Mouse (Mus musculus): ENCODE results near the gene Gm10491. TPM values are rescaled to one million over a fixed set of nuclear protein-coding genes. Genes with fewer than 3 reads are reported as not detected.
A peak's percentile ranks its signal among the peaks of the same experiment; 100 is the strongest.
"Not testable (repeated sequence)": the region's sequence is repeated elsewhere in the genome, so short reads cannot be mapped to it uniquely, and the experiment has no call there.

Gene Gm10491
- polyA plus RNA-seq, 1 experiment from 2014 or later: not detected

- no peak within 1 kb of the TSS for H3K27ac ChIP-seq
- peak within 1 kb of the TSS; percentile 54 for H3K4me2 ChIP-seq
- H3K9ac ChIP-seq: no peak within 1 kb of the TSS
- no peaks in the 10 kb centered on the region for H3K9me3 ChIP-seq
- peaks cover 61% of the 10 kb centered on the region for H3K27me3 ChIP-seq
- 17% methylated on average over 40 of the region's 40 CpGs for WGBS
- H3K4me3 ChIP-seq: peak within 1 kb of the TSS; percentile 29
- ATAC-seq (ENCODE audit: insufficient number of reproducible peaks, insufficient read depth, low FRiP score, low TSS enrichment, low read depth): no peak
- H3K36me3 ChIP-seq: no peaks in the 10 kb centered on the region
- no peaks in the 10 kb centered on the region; the same call in 1 of the 2 replicates for H3K4me1 ChIP-seq
Observed at GRCm38 (mm10) chrX:7919601-7920383, 12.2 kb upstream of the Gm10491 start, which contains the start of gene Pcsk1n. Pcsk1n (plus strand) TSS chrX:7919822.

- not testable (repeated sequence) for H3K27ac ChIP-seq; H3K4me3 ChIP-seq; H3K9ac ChIP-seq; H3K4me1 ChIP-seq; ATAC-seq (ENCODE audit: insufficient number of reproducible peaks, insufficient read depth, low FRiP score, low TSS enrichment, low read depth); H3K36me3 ChIP-seq; H3K9me3 ChIP-seq; H3K4me2 ChIP-seq
- 70% methylated on average over 6 of the region's 6 CpGs for WGBS
- peaks cover 43% of the 10 kb centered on the region for H3K27me3 ChIP-seq
Observed at GRCm38 (mm10) chrX:7917960-7918359, 10.3 kb upstream of the Gm10491 start.

- not testable (repeated sequence) for H3K9ac ChIP-seq; H3K9me3 ChIP-seq; H3K4me3 ChIP-seq; H3K27ac ChIP-seq; H3K4me1 ChIP-seq; ATAC-seq (ENCODE audit: insufficient number of reproducible peaks, insufficient read depth, low FRiP score, low TSS enrichment, low read depth); H3K4me2 ChIP-seq; H3K36me3 ChIP-seq
- peaks cover 20% of the 10 kb centered on the region for H3K27me3 ChIP-seq
- 28% methylated on average over 3 of the region's 3 CpGs for WGBS
Observed at GRCm38 (mm10) chrX:7915669-7916068, 8.0 kb upstream of the Gm10491 start.

GRCm38 (mm10) chrX:7910473-7910872 lies 2.8 kb upstream of the Gm10491 start:
- Histone ChIP-seq H3K4me2 (no peak overlapping the region), H3K27ac (no peak overlapping the region), H3K27me3 (no peaks in the 10 kb centered on the region), H3K9me3 (no peaks in the 10 kb centered on the region), H3K36me3 (peaks cover 15% of the 10 kb centered on the region), H3K9ac (no peak overlapping the region), H3K4me1 (no peaks in the 10 kb centered on the region), H3K4me3 (no peak overlapping the region)
- no peak for ATAC-seq (ENCODE audit: insufficient number of reproducible peaks, insufficient read depth, low FRiP score, low TSS enrichment, low read depth)
- WGBS: 55% methylated on average over 6 of the region's 6 CpGs

GRCm38 (mm10) chrX:7909242-7909641 lies 1.6 kb upstream of the Gm10491 start, which contains the start of gene Gm10490:
Gm10490 (plus strand) TSS chrX:7909542.
- H3K4me2 ChIP-seq; H3K9ac ChIP-seq; H3K4me1 ChIP-seq; ATAC-seq (ENCODE audit: insufficient number of reproducible peaks, insufficient read depth, low FRiP score, low TSS enrichment, low read depth); H3K27ac ChIP-seq; H3K9me3 ChIP-seq; H3K4me3 ChIP-seq; H3K27me3 ChIP-seq: not testable (repeated sequence)
- peaks cover 15% of the 10 kb centered on the region for H3K36me3 ChIP-seq
- 87% methylated on average over 4 of the region's 4 CpGs for WGBS

GRCm38 (mm10) chrX:7904441-7904840 lies 3.2 kb downstream of the Gm10491 start:
- Histone ChIP-seq H3K27me3 (no peaks in the 10 kb centered on the region), H3K9ac (no peak overlapping the region), H3K4me1 (no peaks in the 10 kb centered on the region), H3K27ac (no peak overlapping the region), H3K9me3 (no peaks in the 10 kb centered on the region), H3K4me2 (no peak overlapping the region), H3K4me3 (no peak overlapping the region), H3K36me3 (peaks cover 21% of the 10 kb centered on the region)
- ATAC-seq (ENCODE audit: insufficient number of reproducible peaks, insufficient read depth, low FRiP score, low TSS enrichment, low read depth): no peak
- 91% methylated on average over 5 of the region's 5 CpGs for WGBS

- peak; percentile 94 for ATAC-seq (ENCODE audit: insufficient number of reproducible peaks, insufficient read depth, low FRiP score, low TSS enrichment, low read depth)
- Histone ChIP-seq H3K4me1 (peaks cover 3% of the 10 kb centered on the region; the same call in 1 of the 2 replicates), H3K9me3 (no peaks in the 10 kb centered on the region), H3K27ac (peak within 1 kb of the TSS; percentile 86), H3K4me3 (peak within 1 kb of the TSS; percentile 57), H3K36me3 (peaks cover 25% of the 10 kb centered on the region), H3K4me2 (peak within 1 kb of the TSS; percentile 61), H3K27me3 (no peaks in the 10 kb centered on the region), H3K9ac (peak within 1 kb of the TSS; percentile 74)
- WGBS: 20% methylated on average over 62 of the region's 62 CpGs
Observed at GRCm38 (mm10) chrX:7898880-7899874, 8.5 kb downstream of the Gm10491 start, which contains the start of the genes Pqbp1 and Timm17b. Pqbp1 (minus strand) TSS chrX:7899269. Timm17b (plus strand) TSS chrX:7899357.

GRCm38 (mm10) chrX:7898211-7898610 lies 9.4 kb downstream of the Gm10491 start:
- H3K27ac ChIP-seq: no peak overlapping the region
- H3K9me3 ChIP-seq: no peaks in the 10 kb centered on the region
- H3K4me2 ChIP-seq: peak overlapping the region; percentile 61

GRCm38 (mm10) chrX:7883841-7884567 lies 23.6 kb downstream of the Gm10491 start, which contains the start of gene Slc35a2:
Slc35a2 (plus strand) TSS chrX:7884028.
- H3K9me3 ChIP-seq: no peaks in the 10 kb centered on the region
- ATAC-seq (ENCODE audit: insufficient number of reproducible peaks, insufficient read depth, low FRiP score, low TSS enrichment, low read depth): peak; percentile 74
- H3K4me3 ChIP-seq: peak within 1 kb of the TSS; percentile 55
- no peaks in the 10 kb centered on the region for H3K36me3 ChIP-seq
- H3K27me3 ChIP-seq: no peaks in the 10 kb centered on the region
- H3K4me2 ChIP-seq: peak within 1 kb of the TSS; percentile 60
- H3K4me1 ChIP-seq: peaks cover 4% of the 10 kb centered on the region; the same call in 1 of the 2 replicates
- peak within 1 kb of the TSS; percentile 61 for H3K9ac ChIP-seq
- H3K27ac ChIP-seq: peak within 1 kb of the TSS; percentile 85
- 12% methylated on average over 49 of the region's 49 CpGs for WGBS

More at GRCm38 (mm10) chrX:7898211-7898610, 9.4 kb downstream of the Gm10491 start:
- no peak for ATAC-seq (ENCODE audit: insufficient number of reproducible peaks, insufficient read depth, low FRiP score, low TSS enrichment, low read depth)
- peaks cover 25% of the 10 kb centered on the region for H3K36me3 ChIP-seq
- peak overlapping the region; percentile 57 for H3K4me3 ChIP-seq
- no peaks in the 10 kb centered on the region for H3K27me3 ChIP-seq
- peaks cover 3% of the 10 kb centered on the region; the same call in 1 of the 2 replicates for H3K4me1 ChIP-seq
- H3K9ac ChIP-seq: peak overlapping the region; percentile 74
- 29% methylated on average over 13 of the region's 13 CpGs for WGBS

- no peaks in the 10 kb centered on the region for H3K9me3 ChIP-seq
- no peak overlapping the region for H3K9ac ChIP-seq
- 23% methylated on average over 11 of the region's 11 CpGs for WGBS
- peak; percentile 46; the same call in 1 of the 2 replicates for ATAC-seq (ENCODE audit: insufficient number of reproducible peaks, insufficient read depth, low FRiP score, low TSS enrichment, low read depth)
- no peak overlapping the region for H3K27ac ChIP-seq
- peaks cover 2% of the 10 kb centered on the region; the same call in 1 of the 2 replicates for H3K36me3 ChIP-seq
- peaks cover 7% of the 10 kb centered on the region for H3K27me3 ChIP-seq
- peaks cover 4% of the 10 kb centered on the region; the same call in 1 of the 2 replicates for H3K4me1 ChIP-seq
- H3K4me3 ChIP-seq: no peak overlapping the region
- H3K4me2 ChIP-seq: peak overlapping the region; percentile 81
Observed at GRCm38 (mm10) chrX:7879819-7880218, 27.8 kb downstream of the Gm10491 start.
